Mouse (Mus musculus) activated CD4-positive, CD25-positive, alpha-beta regulatory T cell, adult 4 months (primary cell): ENCODE measurements around the gene AI481877. TPM values are rescaled to one million over a fixed set of nuclear protein-coding genes. Genes with fewer than 3 reads are reported as not detected.

Experiments
- ATAC-seq: one replicate; pipeline ENCODE4 v1.8.0; 2017
- polyA plus RNA-seq, 2 experiments: library from polyadenylated mRNA; unstranded; fragments of 100-300 nt; shearing (Covaris generic); gene quantifications; one replicate each; pipeline ENCODE4 v1.2.1; 2017

The AI481877 gene
- polyA plus RNA-seq, 2 experiments from 2014 or later, result not detected

GRCm38 (mm10) chr4:59123557-59123956 is 15.2 kb downstream of the AI481877 start:
- ATAC-seq, result no peak

- ATAC-seq, result no peak
These were observed 20.9 kb downstream of the AI481877 start for GRCm38 (mm10) chr4:59117644-59118495.

GRCm38 (mm10) chr4:59108721-59109120 is 30.1 kb downstream of the AI481877 start:
- no peak for ATAC-seq

- ATAC-seq, result no peak
These were observed 30.9 kb downstream of the AI481877 start for GRCm38 (mm10) chr4:59107886-59108285.

- no peak for ATAC-seq
These were observed 32.1 kb downstream of the AI481877 start for GRCm38 (mm10) chr4:59106661-59107060.

- peak; percentile 100 for ATAC-seq
These were observed 34.6 kb downstream of the AI481877 start for GRCm38 (mm10) chr4:59104166-59104565.

GRCm38 (mm10) chr4:59096393-59096792 is 42.4 kb downstream of the AI481877 start:
- ATAC-seq, result no peak

GRCm38 (mm10) chr4:59089391-59089790 is 49.4 kb downstream of the AI481877 start:
- no peak for ATAC-seq

GRCm38 (mm10) chr4:59083430-59083829 is 55.4 kb downstream of the AI481877 start:
- no peak for ATAC-seq

GRCm38 (mm10) chr4:59069276-59069675 is 69.5 kb downstream of the AI481877 start:
- no peak for ATAC-seq

GRCm38 (mm10) chr4:59062526-59062925 is 76.3 kb downstream of the AI481877 start:
- ATAC-seq, result no peak

- ATAC-seq, result no peak
These were observed 80.9 kb downstream of the AI481877 start for GRCm38 (mm10) chr4:59057929-59058328.

GRCm38 (mm10) chr4:59051081-59051480 is 87.7 kb downstream of the AI481877 start:
- no peak for ATAC-seq

GRCm38 (mm10) chr4:59047222-59047621 is 91.6 kb downstream of the AI481877 start:
- no peak for ATAC-seq

GRCm38 (mm10) chr4:59043891-59044290 is 94.9 kb downstream of the AI481877 start:
- no peak for ATAC-seq

GRCm38 (mm10) chr4:59043074-59043473 is 95.7 kb downstream of the AI481877 start:
- ATAC-seq, result no peak

- no peak for ATAC-seq
These were observed 98.1 kb downstream of the AI481877 start for GRCm38 (mm10) chr4:59040397-59041287.

GRCm38 (mm10) chr4:59037525-59037924 is 101.3 kb downstream of the AI481877 start:
- ATAC-seq, result no peak

GRCm38 (mm10) chr4:59036490-59037127 is 102.2 kb downstream of the AI481877 start:
- peak; percentile 40 for ATAC-seq

GRCm38 (mm10) chr4:59035786-59036350 is 102.9 kb downstream of the AI481877 start:
- ATAC-seq, result no peak

- ATAC-seq, result peak; percentile 78
These were observed 103.6 kb downstream of the AI481877 start, which contains the start of gene Gng10 for GRCm38 (mm10) chr4:59034918-59035785. Gng10 (plus strand) TSS chr4:59035088.
